In the genomic region with DNA sequence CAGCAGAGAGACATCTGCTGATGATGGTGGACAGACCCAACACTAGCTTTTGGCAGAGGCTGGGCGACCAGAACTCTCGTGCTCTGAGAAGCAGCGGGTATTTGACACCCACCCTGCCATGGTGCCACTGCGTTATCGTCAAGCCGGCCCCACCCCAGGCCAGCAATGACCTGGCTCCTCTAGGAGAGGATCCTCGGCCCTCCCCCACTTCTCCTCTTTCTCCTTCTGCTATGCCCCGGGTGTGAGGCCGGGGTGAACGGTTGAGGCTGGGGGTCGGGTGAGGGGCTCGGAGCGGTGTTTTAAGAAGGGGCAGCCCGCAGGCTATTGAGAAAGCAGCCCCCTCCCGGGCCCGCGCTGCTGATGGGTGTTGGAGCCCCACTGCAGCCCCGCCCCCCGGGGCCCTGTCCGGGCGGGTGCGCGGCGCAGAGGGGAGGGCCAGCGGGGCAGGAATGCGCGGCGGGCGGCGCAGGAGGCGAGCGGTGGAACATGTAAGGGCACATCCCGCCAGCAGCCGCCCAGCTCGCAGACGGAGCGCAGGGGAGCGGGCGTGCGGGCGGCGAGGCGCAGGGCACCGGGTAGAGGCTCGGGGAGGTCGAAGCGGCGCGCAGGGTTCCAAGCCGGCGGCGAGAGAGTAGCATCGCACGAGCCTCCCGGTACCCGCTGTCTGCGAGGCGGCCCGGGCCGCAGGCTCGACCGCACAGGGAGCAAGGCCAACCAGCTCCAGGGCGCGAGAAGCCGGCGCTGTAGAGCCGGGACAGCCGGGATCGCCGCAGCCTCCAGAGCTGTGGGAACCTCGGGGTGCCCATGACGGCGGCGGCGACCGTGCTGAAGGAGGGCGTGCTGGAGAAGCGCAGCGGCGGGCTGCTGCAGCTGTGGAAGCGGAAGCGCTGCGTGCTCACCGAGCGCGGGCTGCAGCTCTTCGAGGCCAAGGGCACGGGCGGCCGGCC, we compare ENCODE assay signal across 8 mouse cellular contexts. TPM values are rescaled to one million over a fixed set of nuclear protein-coding genes. Genes with fewer than 3 reads are reported as not detected.
DNase-seq lines count a peak whose midpoint lies in the region; ATAC-seq and TF ChIP-seq lines count a peak whose summit lies in the region.

Phlda3 (plus strand) TSS at position 475 of the 947 bp plus-strand sequence.

- TF ChIP-seq CTCF in kidney, postnatal 0 days (IDR thresholded peaks at IDR 0.05; ENCODE audit: low read depth), result no peak
- TF ChIP-seq CTCF in liver, embryonic 14.5 days (IDR thresholded peaks at IDR 0.05; ENCODE audit: low read depth), result no peak

- peaks cover 16% of the 10 kb centered on the region for H3K36me3 ChIP-seq in embryonic facial prominence, embryonic 15.5 days
- peaks cover 26% of the 10 kb centered on the region for H3K36me3 ChIP-seq in heart, embryonic 13.5 days
- H3K36me3 ChIP-seq in kidney, postnatal 0 days (ENCODE audit: insufficient read depth, low read length), result peaks cover 6% of the 10 kb centered on the region; the same call in 1 of the 2 replicates
- no peaks in the 10 kb centered on the region for H3K36me3 ChIP-seq in liver, embryonic 14.5 days (replicated peaks; ENCODE audit: control insufficient read depth, insufficient read depth, low read depth)
- H3K36me3 ChIP-seq in neural tube, embryonic 12.5 days, result peaks cover 4% of the 10 kb centered on the region; the same call in 1 of the 2 replicates

- peak within 1 kb of the TSS; percentile 81 for H3K9ac ChIP-seq in embryonic facial prominence, embryonic 15.5 days
- peak within 1 kb of the TSS; percentile 99 for H3K9ac ChIP-seq in heart, embryonic 13.5 days
- peak within 1 kb of the TSS; percentile 89 for H3K9ac ChIP-seq in kidney, postnatal 0 days (ENCODE audit: low read depth, low read length)
- peak within 1 kb of the TSS; percentile 25 for H3K9ac ChIP-seq in liver, embryonic 14.5 days (replicated peaks)
- H3K9ac ChIP-seq in neural tube, embryonic 12.5 days, result peak within 1 kb of the TSS; percentile 81

- no peak for TF ChIP-seq EP300 in liver, embryonic 14.5 days (IDR thresholded peaks at IDR 0.05; ENCODE audit: low read depth)

- ATAC-seq in embryonic facial prominence, embryonic 15.5 days (ENCODE audit: insufficient number of reproducible peaks, low FRiP score, low TSS enrichment, low read depth), result peak; percentile 91
- peak; percentile 68 for ATAC-seq in heart, embryonic 13.5 days (ENCODE audit: extremely low read depth, insufficient number of reproducible peaks, low FRiP score, low TSS enrichment)
- peak; percentile 87 for ATAC-seq in kidney, postnatal 0 days (replicated peaks; ENCODE audit: low FRiP score, low read depth)
- ATAC-seq in liver, embryonic 14.5 days (ENCODE audit: insufficient read depth), result peak; percentile 84
- ATAC-seq in neural tube, embryonic 12.5 days (ENCODE audit: low FRiP score, low read depth), result peak; percentile 85

- peak within 1 kb of the TSS; percentile 87 for H3K4me2 ChIP-seq in embryonic facial prominence, embryonic 15.5 days (replicated peaks)
- H3K4me2 ChIP-seq in heart, embryonic 13.5 days, result peak within 1 kb of the TSS; percentile 88
- H3K4me2 ChIP-seq in kidney, postnatal 0 days (ENCODE audit: low read length), result peak within 1 kb of the TSS; percentile 91
- peak within 1 kb of the TSS; percentile 72 for H3K4me2 ChIP-seq in liver, embryonic 14.5 days (ENCODE audit: low read depth)
- H3K4me2 ChIP-seq in neural tube, embryonic 12.5 days (replicated peaks), result peak within 1 kb of the TSS; percentile 96

- H3K9me3 ChIP-seq in embryonic facial prominence, embryonic 15.5 days (replicated peaks), result no peaks in the 10 kb centered on the region
- no peaks in the 10 kb centered on the region for H3K9me3 ChIP-seq in heart, embryonic 13.5 days
- H3K9me3 ChIP-seq in kidney, postnatal 0 days (replicated peaks; ENCODE audit: low read length), result no peaks in the 10 kb centered on the region
- H3K9me3 ChIP-seq in liver, embryonic 14.5 days (ENCODE audit: control insufficient read depth, low read length), result no peaks in the 10 kb centered on the region
- no peaks in the 10 kb centered on the region for H3K9me3 ChIP-seq in neural tube, embryonic 12.5 days

- peaks cover 66% of the 10 kb centered on the region for H3K4me1 ChIP-seq in embryonic facial prominence, embryonic 15.5 days
- H3K4me1 ChIP-seq in heart, embryonic 13.5 days, result peaks cover 64% of the 10 kb centered on the region
- peaks cover 37% of the 10 kb centered on the region for H3K4me1 ChIP-seq in kidney, postnatal 0 days (replicated peaks; ENCODE audit: insufficient read depth, low read length)
- H3K4me1 ChIP-seq in liver, embryonic 14.5 days (replicated peaks; ENCODE audit: control insufficient read depth in 2 of 2, insufficient read depth in 2 of 2, low read length in 1 of 2), result peaks cover 0 to 3% of the 10 kb centered on the region in 2 experiments; a peak in 2 of 4 replicates
- H3K4me1 ChIP-seq in neural tube, embryonic 12.5 days, result peaks cover 24% of the 10 kb centered on the region

- H3K27ac ChIP-seq in embryonic facial prominence, embryonic 15.5 days (replicated peaks), result peak within 1 kb of the TSS; percentile 92
- peak within 1 kb of the TSS; percentile 98 for H3K27ac ChIP-seq in heart, embryonic 13.5 days (replicated peaks)
- peak within 1 kb of the TSS; percentile 92 for H3K27ac ChIP-seq in kidney, postnatal 0 days
- no peak within 1 kb of the TSS for H3K27ac ChIP-seq in liver, embryonic 14.5 days
- no peak within 1 kb of the TSS for H3K27ac ChIP-seq in neural tube, embryonic 12.5 days

- DNase-seq in B cell, adult 2 months, result peak; percentile 42 to 45
- peak; percentile 89 for DNase-seq in adrenal gland, postnatal 10 days
- peak; percentile 89 for DNase-seq in kidney, postnatal 0 days (ENCODE audit: low spot score)
- peak in 2 of 3 experiments; percentile 64 to 67 for DNase-seq in liver, embryonic 14.5 days (ENCODE audit: low read depth in 3 of 3, low spot score in 3 of 3)
- DNase-seq in thymus, adult 18-20 months, result peak; percentile 55 to 60

- WGBS in embryonic facial prominence, embryonic 15.5 days, result under 1% methylated on average over 90 of the region's 90 CpGs
- WGBS in heart, embryonic 13.5 days, result under 1% methylated on average over 90 of the region's 90 CpGs
- WGBS in kidney, postnatal 0 days, result under 1% methylated on average over 90 of the region's 90 CpGs
- WGBS in liver, embryonic 14.5 days (ENCODE audit: insufficient replicate concordance), result under 1% methylated on average over 90 of the region's 90 CpGs
- WGBS in neural tube, embryonic 12.5 days, result 1% methylated on average over 90 of the region's 90 CpGs

- H3K4me3 ChIP-seq in embryonic facial prominence, embryonic 15.5 days (replicated peaks), result peak within 1 kb of the TSS; percentile 78
- peak within 1 kb of the TSS; percentile 93 for H3K4me3 ChIP-seq in heart, embryonic 13.5 days
- peak within 1 kb of the TSS; percentile 73 for H3K4me3 ChIP-seq in kidney, postnatal 0 days (replicated peaks; ENCODE audit: low read depth, low read length)
- H3K4me3 ChIP-seq in liver, embryonic 14.5 days (ENCODE audit: insufficient read depth in 1 of 2, low read depth in 2 of 2, low read length in 2 of 2), result peak within 1 kb of the TSS; percentile 23 to 57
- H3K4me3 ChIP-seq in neural tube, embryonic 12.5 days, result peak within 1 kb of the TSS; percentile 58

- H3K27me3 ChIP-seq in embryonic facial prominence, embryonic 15.5 days, result no peaks in the 10 kb centered on the region
- H3K27me3 ChIP-seq in heart, embryonic 13.5 days (replicated peaks), result no peaks in the 10 kb centered on the region
- no peaks in the 10 kb centered on the region for H3K27me3 ChIP-seq in kidney, postnatal 0 days (ENCODE audit: insufficient read depth, low read length)
- peaks cover 27% of the 10 kb centered on the region for H3K27me3 ChIP-seq in liver, embryonic 14.5 days (ENCODE audit: control insufficient read depth, insufficient read depth, low read length)
- no peaks in the 10 kb centered on the region; the same call in none of the 2 replicates for H3K27me3 ChIP-seq in neural tube, embryonic 12.5 days (replicated peaks)

RNA-seq across cellular contexts. Expression of gene Phlda3, which starts in this region (rescaled TPM):
- total RNA-seq in adrenal gland, postnatal 10 days (2021), result 10 to 100 TPM; 42.9 to 82.7 TPM
- 113 and 119 TPM in 2 replicates for polyA plus RNA-seq in embryonic facial prominence, embryonic 15.5 days (2015; fragmentation: Nextera tagmentation; extraction: Ambion mirVana)
- 67.1 and 75.3 TPM in 2 replicates for polyA plus RNA-seq in heart, embryonic 13.5 days (2015; fragmentation: Nextera tagmentation; extraction: Ambion mirVana)
- 76.4 and 78.4 TPM in 2 replicates for polyA plus RNA-seq in kidney, postnatal 0 days (2015; fragmentation: Nextera tagmentation; extraction: Ambion mirVana)
- 3.2 TPM in 2 replicates for polyA plus RNA-seq in liver, embryonic 14.5 days (2012; rRNA removed)
- 4.5 and 5.2 TPM in 2 replicates for polyA plus RNA-seq in liver, embryonic 14.5 days (2014; fragmentation: Nextera tagmentation; extraction: Ambion mirVana)
- polyA plus RNA-seq in neural tube, embryonic 12.5 days (2016; fragmentation: Nextera tagmentation; extraction: Ambion mirVana), result 21.9 and 24.1 TPM in 2 replicates

Comparison
In these comparisons a context has a peak if more than half of its experiments do, and no peak if none do; other contexts are left out.
1. H3K27ac ChIP-seq: peak in embryonic facial prominence, embryonic 15.5 days (single experiment), heart, embryonic 13.5 days (single experiment) and kidney, postnatal 0 days (single experiment); none in liver, embryonic 14.5 days (single experiment) and neural tube, embryonic 12.5 days (single experiment).
2. H3K4me3 ChIP-seq: peak in every context shown above with its lines; median percentile 93 in heart, embryonic 13.5 days; 78 in embryonic facial prominence, embryonic 15.5 days; 73 in kidney, postnatal 0 days; 58 in neural tube, embryonic 12.5 days; 40 in liver, embryonic 14.5 days.
3. H3K9ac ChIP-seq: peak in every context shown above with its lines; median percentile 99 in heart, embryonic 13.5 days; 89 in kidney, postnatal 0 days; 81 in embryonic facial prominence, embryonic 15.5 days; 81 in neural tube, embryonic 12.5 days; 25 in liver, embryonic 14.5 days.
4. Peak in every context shown above with its lines, with median percentiles within 50 percentile points of each other: DNase-seq, ATAC-seq and H3K4me2 ChIP-seq.